Mouse (Mus musculus): ENCODE measurements around the gene Psmc2. TPM values are rescaled to one million over a fixed set of nuclear protein-coding genes. Genes with fewer than 3 reads are reported as not detected.

The Psmc2 gene
- polyA plus RNA-seq, 1 experiment from 2014 or later, result 173 TPM

DNA sequence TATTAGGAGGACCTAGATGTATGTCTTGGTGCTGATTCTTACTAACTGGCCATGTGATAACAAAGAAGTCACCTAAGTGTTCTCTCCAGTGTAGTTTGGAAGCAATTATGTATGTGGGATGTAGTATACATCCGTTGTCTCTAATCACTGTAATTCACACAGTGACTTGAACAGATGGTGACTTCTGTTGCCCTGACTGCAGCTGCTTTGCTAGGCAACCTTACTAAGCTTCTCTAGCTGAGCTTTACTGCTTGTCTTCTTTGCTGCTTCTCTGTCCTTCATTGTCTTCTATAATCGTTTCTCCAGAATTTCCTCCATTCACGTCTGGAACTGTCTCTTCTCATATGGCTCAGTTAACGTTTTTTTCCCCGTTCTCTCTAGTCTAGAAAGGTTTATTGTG is 4.0 kb downstream of the Psmc2 start:
- Histone ChIP-seq H3K4me2 (ENCODE audit: low read depth, low read length) (no peak overlapping the region), H3K4me3 (ENCODE audit: low read depth, low read length) (no peak overlapping the region), H3K4me1 (ENCODE audit: control insufficient read depth, insufficient read depth, low read length) (peaks cover 18% of the 10 kb centered on the region), H3K27me3 (ENCODE audit: control insufficient read depth, insufficient read depth, low read length) (no peaks in the 10 kb centered on the region), H3K9ac (replicated peaks; ENCODE audit: low read depth, low read length) (no peak overlapping the region), H3K9me3 (ENCODE audit: control insufficient read depth, low read length) (no peaks in the 10 kb centered on the region), H3K36me3 (ENCODE audit: control insufficient read depth, insufficient read depth, low read length) (no peaks in the 10 kb centered on the region), H3K27ac (ENCODE audit: low read depth, low read length) (no peak overlapping the region)
- 59% methylated on average over 5 of the region's 5 CpGs for WGBS
- no peak for ATAC-seq (ENCODE audit: low read depth)

- Histone ChIP-seq H3K4me1 (ENCODE audit: control insufficient read depth, insufficient read depth, low read length) (peaks cover 13% of the 10 kb centered on the region), H3K27me3 (ENCODE audit: control insufficient read depth, insufficient read depth, low read length) (no peaks in the 10 kb centered on the region), H3K4me3 (ENCODE audit: low read depth, low read length) (no peak overlapping the region), H3K4me2 (ENCODE audit: low read depth, low read length) (no peak overlapping the region), H3K9me3 (ENCODE audit: control insufficient read depth, low read length) (no peaks in the 10 kb centered on the region), H3K27ac (ENCODE audit: low read depth, low read length) (no peak overlapping the region), H3K36me3 (ENCODE audit: control insufficient read depth, insufficient read depth, low read length) (peaks cover 10% of the 10 kb centered on the region), H3K9ac (replicated peaks; ENCODE audit: low read depth, low read length) (no peak overlapping the region)
- ATAC-seq (ENCODE audit: low read depth), result no peak
These were observed 7.1 kb downstream of the Psmc2 start for GRCm38 (mm10) chr5:21792166-21792565.

GRCm38 (mm10) chr5:21802907-21803306 is 17.8 kb downstream of the Psmc2 start:
- no peaks in the 10 kb centered on the region for H3K4me1 ChIP-seq (ENCODE audit: control insufficient read depth, insufficient read depth, low read length)
- WGBS, result 91% methylated on average over 9 of the region's 9 CpGs
- H3K36me3 ChIP-seq (ENCODE audit: control insufficient read depth, insufficient read depth, low read length), result peaks cover 50% of the 10 kb centered on the region
- no peaks in the 10 kb centered on the region for H3K27me3 ChIP-seq (ENCODE audit: control insufficient read depth, insufficient read depth, low read length)
- ATAC-seq (ENCODE audit: low read depth), result no peak
- H3K9me3 ChIP-seq (ENCODE audit: control insufficient read depth, low read length), result no peaks in the 10 kb centered on the region
- no peak overlapping the region for H3K4me3 ChIP-seq (ENCODE audit: low read depth, low read length)
- no peak overlapping the region for H3K4me2 ChIP-seq (ENCODE audit: low read depth, low read length)
- no peak overlapping the region for H3K9ac ChIP-seq (replicated peaks; ENCODE audit: low read depth, low read length)
- no peak overlapping the region for H3K27ac ChIP-seq (ENCODE audit: low read depth, low read length)

DNA sequence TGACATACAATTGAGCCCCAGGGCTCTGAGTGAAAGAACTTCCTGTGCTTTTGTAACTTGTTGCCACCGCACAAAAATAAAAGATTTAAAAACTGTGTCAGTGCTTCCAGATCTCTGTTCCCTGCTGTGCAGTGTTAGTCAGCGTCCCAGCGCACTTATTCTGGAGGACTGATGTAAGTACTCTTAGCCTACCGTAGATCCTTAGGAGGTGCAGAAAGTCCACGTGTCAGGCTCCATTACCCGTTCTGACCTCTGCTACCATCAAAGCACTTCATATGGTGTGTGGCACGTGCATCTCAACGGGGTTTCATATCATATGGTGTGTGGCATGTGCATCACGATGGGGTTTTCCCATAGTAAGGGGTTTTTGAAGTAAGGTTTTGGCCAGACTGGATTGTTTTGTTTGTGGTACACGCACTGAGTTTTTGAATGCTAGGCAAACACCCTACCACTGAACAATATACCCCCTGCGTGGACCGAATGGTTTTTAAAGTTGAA is 18.7 kb downstream of the Psmc2 start:
- WGBS, result 86% methylated on average over 12 of the region's 12 CpGs
- Histone ChIP-seq H3K36me3 (ENCODE audit: control insufficient read depth, insufficient read depth, low read length) (peaks cover 44% of the 10 kb centered on the region), H3K4me3 (ENCODE audit: low read depth, low read length) (no peak overlapping the region), H3K4me2 (ENCODE audit: low read depth, low read length) (no peak overlapping the region), H3K9me3 (ENCODE audit: control insufficient read depth, low read length) (no peaks in the 10 kb centered on the region), H3K9ac (replicated peaks; ENCODE audit: low read depth, low read length) (no peak overlapping the region), H3K4me1 (ENCODE audit: control insufficient read depth, insufficient read depth, low read length) (no peaks in the 10 kb centered on the region), H3K27me3 (ENCODE audit: control insufficient read depth, insufficient read depth, low read length) (no peaks in the 10 kb centered on the region), H3K27ac (ENCODE audit: low read depth, low read length) (no peak overlapping the region)
- ATAC-seq (ENCODE audit: low read depth), result no peak

GRCm38 (mm10) chr5:21804837-21805236 is 19.8 kb downstream of the Psmc2 start:
- no peak overlapping the region for H3K9ac ChIP-seq (replicated peaks; ENCODE audit: low read depth, low read length)
- 80% methylated on average over 4 of the region's 4 CpGs for WGBS
- no peak for ATAC-seq (ENCODE audit: low read depth)
- no peaks in the 10 kb centered on the region for H3K4me1 ChIP-seq (ENCODE audit: control insufficient read depth, insufficient read depth, low read length)
- H3K4me3 ChIP-seq (ENCODE audit: low read depth, low read length), result no peak overlapping the region
- H3K27ac ChIP-seq (ENCODE audit: low read depth, low read length), result no peak overlapping the region
- H3K36me3 ChIP-seq (ENCODE audit: control insufficient read depth, insufficient read depth, low read length), result peaks cover 37% of the 10 kb centered on the region
- no peaks in the 10 kb centered on the region for H3K9me3 ChIP-seq (ENCODE audit: control insufficient read depth, low read length)
- H3K27me3 ChIP-seq (ENCODE audit: control insufficient read depth, insufficient read depth, low read length), result no peaks in the 10 kb centered on the region
- no peak overlapping the region for H3K4me2 ChIP-seq (ENCODE audit: low read depth, low read length)

GRCm38 (mm10) chr5:21810924-21811323 is 25.8 kb downstream of the Psmc2 start:
- Histone ChIP-seq H3K4me1 (ENCODE audit: control insufficient read depth, insufficient read depth, low read length) (no peaks in the 10 kb centered on the region), H3K9me3 (ENCODE audit: control insufficient read depth, low read length) (no peaks in the 10 kb centered on the region), H3K27ac (ENCODE audit: low read depth, low read length) (no peak overlapping the region), H3K9ac (replicated peaks; ENCODE audit: low read depth, low read length) (no peak overlapping the region), H3K27me3 (ENCODE audit: control insufficient read depth, insufficient read depth, low read length) (no peaks in the 10 kb centered on the region), H3K36me3 (ENCODE audit: control insufficient read depth, insufficient read depth, low read length) (no peaks in the 10 kb centered on the region), H3K4me3 (ENCODE audit: low read depth, low read length) (no peak overlapping the region), H3K4me2 (ENCODE audit: low read depth, low read length) (no peak overlapping the region)
- ATAC-seq (ENCODE audit: low read depth), result no peak
- 75% methylated on average over 10 of the region's 10 CpGs for WGBS

- Histone ChIP-seq H3K36me3 (ENCODE audit: control insufficient read depth, insufficient read depth, low read length) (no peaks in the 10 kb centered on the region), H3K27me3 (ENCODE audit: control insufficient read depth, insufficient read depth, low read length) (no peaks in the 10 kb centered on the region), H3K4me2 (ENCODE audit: low read depth, low read length) (no peak overlapping the region), H3K27ac (ENCODE audit: low read depth, low read length) (no peak overlapping the region), H3K9me3 (ENCODE audit: control insufficient read depth, low read length) (no peaks in the 10 kb centered on the region), H3K4me3 (ENCODE audit: low read depth, low read length) (no peak overlapping the region), H3K4me1 (ENCODE audit: control insufficient read depth, insufficient read depth, low read length) (no peaks in the 10 kb centered on the region), H3K9ac (replicated peaks; ENCODE audit: low read depth, low read length) (no peak overlapping the region)
- ATAC-seq (ENCODE audit: low read depth), result no peak
- whole genome bisulfite sequencing, result 56% methylated on average over 1 of the region's 1 CpGs
These were observed 28.9 kb downstream of the Psmc2 start for GRCm38 (mm10) chr5:21813994-21814393.

DNA sequence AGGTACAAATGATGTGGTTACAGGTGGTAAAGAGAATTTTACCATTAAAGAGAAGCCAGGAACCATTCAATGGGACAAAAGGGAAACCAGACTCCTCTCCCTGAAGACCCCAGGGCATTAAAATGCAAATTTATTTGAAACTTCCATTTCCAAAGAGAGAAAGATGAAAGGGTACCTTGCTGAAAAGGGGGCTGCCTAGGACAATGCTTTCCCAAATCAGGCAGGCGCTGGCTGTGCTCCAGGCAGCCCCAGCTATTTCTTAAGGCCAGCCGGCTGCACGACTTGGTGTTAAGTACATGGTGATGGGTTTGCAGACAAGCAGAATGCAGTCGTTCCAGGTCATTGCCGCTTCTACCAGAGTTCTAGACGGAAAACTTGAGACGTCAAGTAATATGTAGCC is 41.3 kb downstream of the Psmc2 start:
- Histone ChIP-seq H3K27ac (ENCODE audit: low read depth, low read length) (no peak overlapping the region), H3K9me3 (ENCODE audit: control insufficient read depth, low read length) (no peaks in the 10 kb centered on the region), H3K27me3 (ENCODE audit: control insufficient read depth, insufficient read depth, low read length) (no peaks in the 10 kb centered on the region), H3K9ac (replicated peaks; ENCODE audit: low read depth, low read length) (no peak overlapping the region), H3K4me3 (ENCODE audit: low read depth, low read length) (no peak overlapping the region), H3K4me1 (ENCODE audit: control insufficient read depth, insufficient read depth, low read length) (no peaks in the 10 kb centered on the region), H3K4me2 (ENCODE audit: low read depth, low read length) (no peak overlapping the region), H3K36me3 (ENCODE audit: control insufficient read depth, insufficient read depth, low read length) (no peaks in the 10 kb centered on the region)
- 18% methylated on average over 7 of the region's 7 CpGs for WGBS
- no peak for ATAC-seq (ENCODE audit: low read depth)

DNA sequence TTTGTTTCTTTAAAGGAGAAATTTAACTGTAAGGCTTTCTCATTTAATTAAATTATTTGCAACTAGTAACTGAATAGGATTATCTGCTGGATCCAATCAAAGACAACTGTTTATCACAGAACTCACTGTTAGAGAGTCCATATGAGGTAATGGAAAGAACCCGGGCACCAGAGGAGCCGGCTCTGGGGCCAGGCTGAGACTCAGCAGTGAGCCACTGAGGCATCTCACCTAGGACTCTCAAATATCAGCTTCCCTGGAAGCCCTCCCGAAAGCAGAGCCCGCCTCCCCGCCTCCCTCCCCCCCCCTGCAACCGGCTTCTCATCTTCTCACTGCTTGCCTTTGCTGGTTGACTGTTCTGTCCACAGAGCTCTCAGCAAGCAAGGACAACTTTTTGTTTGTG is 42.6 kb downstream of the Psmc2 start:
- Histone ChIP-seq H3K9me3 (ENCODE audit: control insufficient read depth, low read length) (no peaks in the 10 kb centered on the region), H3K4me1 (ENCODE audit: control insufficient read depth, insufficient read depth, low read length) (no peaks in the 10 kb centered on the region), H3K27me3 (ENCODE audit: control insufficient read depth, insufficient read depth, low read length) (no peaks in the 10 kb centered on the region), H3K27ac (ENCODE audit: low read depth, low read length) (no peak overlapping the region), H3K9ac (replicated peaks; ENCODE audit: low read depth, low read length) (no peak overlapping the region), H3K4me3 (ENCODE audit: low read depth, low read length) (no peak overlapping the region), H3K4me2 (ENCODE audit: low read depth, low read length) (no peak overlapping the region), H3K36me3 (ENCODE audit: control insufficient read depth, insufficient read depth, low read length) (no peaks in the 10 kb centered on the region)
- ATAC-seq (ENCODE audit: low read depth), result no peak
- WGBS, result 41% methylated on average over 5 of the region's 6 CpGs

GRCm38 (mm10) chr5:21828855-21829254 is 43.8 kb downstream of the Psmc2 start:
- no peak overlapping the region for H3K4me3 ChIP-seq (ENCODE audit: low read depth, low read length)
- H3K36me3 ChIP-seq (ENCODE audit: control insufficient read depth, insufficient read depth, low read length), result no peaks in the 10 kb centered on the region
- ATAC-seq (ENCODE audit: low read depth), result no peak
- no peaks in the 10 kb centered on the region for H3K27me3 ChIP-seq (ENCODE audit: control insufficient read depth, insufficient read depth, low read length)
- no peaks in the 10 kb centered on the region for H3K9me3 ChIP-seq (ENCODE audit: control insufficient read depth, low read length)
- no peak overlapping the region for H3K4me2 ChIP-seq (ENCODE audit: low read depth, low read length)
- H3K4me1 ChIP-seq (ENCODE audit: control insufficient read depth, insufficient read depth, low read length), result no peaks in the 10 kb centered on the region
- 81% methylated on average over 4 of the region's 4 CpGs for WGBS
- no peak overlapping the region for H3K27ac ChIP-seq (ENCODE audit: low read depth, low read length)
- H3K9ac ChIP-seq (replicated peaks; ENCODE audit: low read depth, low read length), result no peak overlapping the region
